Mouse (Mus musculus): Measurements from ENCODE around the gene Zbtb26. TPM values are rescaled to one million over a fixed set of nuclear protein-coding genes. Genes with fewer than 3 reads are reported as not detected.

The Zbtb26 gene
- 1.9 and 2.3 TPM in 2 replicates for polyA plus RNA-seq (2015; fragmentation: Nextera tagmentation; extraction: Ambion mirVana)

GRCm38 (mm10) chr2:37442611-37443591 is at the start of gene Zbtb26, which contains the start of the genes Zbtb6 and Rabgap1:
Gene Zbtb26, minus strand, starts transcription at chr2:37443135.
Gene Zbtb6, minus strand, starts transcription at chr2:37443171.
Gene Rabgap1, plus strand, starts transcription at chr2:37443279.

GRCm38 (mm10) chr2:37422306-37423304 is 20.3 kb downstream of the Zbtb26 start, which contains the start of gene Rc3h2:
Gene Rc3h2, minus strand, starts transcription at chr2:37422903.

Other genes with a start within 250 kb of the Zbtb26 start
- not detected in 2 replicates for gene Olfr366, start 231.6 kb downstream of the Zbtb26 start, polyA plus RNA-seq (2015; fragmentation: Nextera tagmentation; extraction: Ambion mirVana)
- not detected in 2 replicates for gene Olfr368, start 116.6 kb downstream of the Zbtb26 start, polyA plus RNA-seq (2015; fragmentation: Nextera tagmentation; extraction: Ambion mirVana)
- 22.4 and 25.7 TPM in 2 replicates for gene Pdcl, start 83.8 kb downstream of the Zbtb26 start, polyA plus RNA-seq (2015; fragmentation: Nextera tagmentation; extraction: Ambion mirVana)
- gene Rc3h2, start 20.2 kb downstream of the Zbtb26 start, polyA plus RNA-seq (2015; fragmentation: Nextera tagmentation; extraction: Ambion mirVana): 7.8 and 8.8 TPM in 2 replicates
- gene Zbtb6, start within 50 bp of the Zbtb26 start, polyA plus RNA-seq (2015; fragmentation: Nextera tagmentation; extraction: Ambion mirVana): 2.9 and 3.9 TPM in 2 replicates
- gene Rabgap1, start 144 bp upstream of the Zbtb26 start, polyA plus RNA-seq (2015; fragmentation: Nextera tagmentation; extraction: Ambion mirVana): 20.4 and 23.7 TPM in 2 replicates
- 0.94 and 1.1 TPM in 2 replicates for gene Gpr21, start 73.2 kb upstream of the Zbtb26 start, polyA plus RNA-seq (2015; fragmentation: Nextera tagmentation; extraction: Ambion mirVana)

All from urinary bladder, postnatal 0 days (tissue).